Mouse (Mus musculus) heart, postnatal 14 days (tissue): ENCODE measurements at regions not wholly inside any gene's neighbourhood (a gene's known extent, or its start where the extent isn't known, plus 50 kb on each side); places are given as distances from the start of the nearest gene placed in this dataset.

Experiments used
- DNase-seq, 2 experiments: peaks; one replicate each; pipeline ENCODE4 v3.0.0; 2021 to 2022
- intact Hi-C: fragments of 180-260 bp; cut with DNase I; formaldehyde crosslinking; loops from one replicate; pipeline ENCODE4 v1.15.1; 2025
- microRNA-seq, 2 experiments: library from miRNA; unstranded; fragments of <30 nt; microRNA quantifications; one replicate each; pipeline ENCODE4 v1.2.0; 2021 to 2022

DNA sequence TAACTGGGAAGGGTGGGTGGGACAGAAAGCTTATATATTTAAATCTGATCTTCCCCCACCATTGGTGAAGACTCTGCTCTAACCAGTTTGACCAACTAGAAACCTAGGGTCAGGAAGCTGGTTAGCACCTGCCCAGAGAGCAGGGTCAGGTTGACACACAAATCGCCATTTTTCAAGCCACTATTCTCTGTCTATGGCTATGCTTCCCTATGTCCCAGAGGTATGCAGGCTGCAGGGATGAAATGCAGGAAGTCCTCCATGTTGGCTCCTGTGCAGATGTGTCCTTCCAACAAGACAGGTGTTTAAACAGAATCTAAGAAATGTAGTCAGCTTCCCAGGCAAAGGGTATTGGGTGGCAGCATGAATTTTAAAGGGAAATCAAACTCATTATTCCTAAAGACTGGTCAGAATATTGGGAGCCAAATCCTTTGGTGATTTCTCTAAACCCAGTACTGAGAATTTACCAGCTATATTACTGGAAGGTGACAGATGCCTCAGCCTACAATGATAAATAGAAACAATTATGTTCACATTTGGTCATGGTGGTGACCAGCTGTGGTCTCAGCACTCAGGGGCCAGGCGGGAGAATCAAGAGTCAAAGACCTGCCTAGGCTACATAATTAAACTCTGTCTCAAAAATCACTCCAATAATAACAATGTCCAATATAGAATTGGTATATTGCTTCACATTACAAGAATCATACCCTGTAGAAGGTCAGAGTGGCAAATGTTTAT lies 55.6 kb upstream of the Dapk1 start:
- intact Hi-C loops: no loop called here
- DNase-seq: no peak

Small RNA genes lying in the stretch of these regions (microRNA-seq; reads per million reads assigned to microRNA genes)
- gene Gm24999 (0 reads per million in 2 experiments), gene Gm25000 (0 reads per million in 2 experiments)
